Mouse (Mus musculus): ENCODE measurements at regions not wholly inside any gene's neighbourhood (a gene's known extent, or its start where the extent isn't known, plus 50 kb on each side); places are given as distances from the start of the nearest gene placed in this dataset.

GRCm38 (mm10) chr4:5450417-5450816 is 657.3 kb upstream of the Impad1 start:
- Histone ChIP-seq H3K4me2 (ENCODE audit: low read length) (no peak overlapping the region), H3K4me1 (ENCODE audit: control insufficient read depth, insufficient read depth, low read length) (no peaks in the 10 kb centered on the region), H3K27ac (replicated peaks; ENCODE audit: low read depth, low read length) (no peak overlapping the region), H3K9ac (replicated peaks; ENCODE audit: low read length) (no peak overlapping the region), H3K4me3 (replicated peaks; ENCODE audit: low read depth, low read length) (no peak overlapping the region), H3K36me3 (ENCODE audit: control insufficient read depth, insufficient read depth, low read length) (no peaks in the 10 kb centered on the region), H3K9me3 (ENCODE audit: control insufficient read depth, low read length) (no peaks in the 10 kb centered on the region), H3K27me3 (ENCODE audit: control insufficient read depth, insufficient read depth, low read length) (no peaks in the 10 kb centered on the region)
- DNase-seq (no peak), ATAC-seq (ENCODE audit: low FRiP score, low TSS enrichment) (no peak)
- 91% methylated on average over 6 of the region's 6 CpGs for WGBS

GRCm38 (mm10) chr4:5441339-5442019 is 648.3 kb upstream of the Impad1 start:
- Histone ChIP-seq H3K4me1 (ENCODE audit: control insufficient read depth, insufficient read depth, low read length) (no peaks in the 10 kb centered on the region), H3K27ac (replicated peaks; ENCODE audit: low read depth, low read length) (no peak overlapping the region), H3K4me2 (ENCODE audit: low read length) (no peak overlapping the region), H3K27me3 (ENCODE audit: control insufficient read depth, insufficient read depth, low read length) (no peaks in the 10 kb centered on the region), H3K4me3 (replicated peaks; ENCODE audit: low read depth, low read length) (no peak overlapping the region), H3K9ac (replicated peaks; ENCODE audit: low read length) (no peak overlapping the region), H3K9me3 (ENCODE audit: control insufficient read depth, low read length) (no peaks in the 10 kb centered on the region), H3K36me3 (ENCODE audit: control insufficient read depth, insufficient read depth, low read length) (no peaks in the 10 kb centered on the region)
- ATAC-seq (ENCODE audit: low FRiP score, low TSS enrichment) (no peak), DNase-seq (no peak)
- WGBS = 50% methylated on average over 2 of the region's 2 CpGs

GRCm38 (mm10) chr4:5437076-5437475 is 643.9 kb upstream of the Impad1 start:
- DNase-seq (peak; percentile 54), ATAC-seq (ENCODE audit: low FRiP score, low TSS enrichment) (peak; percentile 71; the same call in 1 of the 2 replicates)
- H3K36me3 ChIP-seq (ENCODE audit: control insufficient read depth, insufficient read depth, low read length) = no peaks in the 10 kb centered on the region
- H3K4me2 ChIP-seq (ENCODE audit: low read length) = no peak overlapping the region
- 16% methylated on average over 3 of the region's 3 CpGs for WGBS
- no peaks in the 10 kb centered on the region for H3K4me1 ChIP-seq (ENCODE audit: control insufficient read depth, insufficient read depth, low read length)
- H3K27me3 ChIP-seq (ENCODE audit: control insufficient read depth, insufficient read depth, low read length) = no peaks in the 10 kb centered on the region
- no peak overlapping the region for H3K4me3 ChIP-seq (replicated peaks; ENCODE audit: low read depth, low read length)
- H3K9me3 ChIP-seq (ENCODE audit: control insufficient read depth, low read length) = 0 out of 2 replicates have a peak, but pooled peaks cover 3% of the 10 kb centered on the region
- H3K9ac ChIP-seq (replicated peaks; ENCODE audit: low read length) = no peak overlapping the region
- H3K27ac ChIP-seq (replicated peaks; ENCODE audit: low read depth, low read length) = no peak overlapping the region
